Mouse (Mus musculus) stomach, embryonic 14.5 days (tissue): Measurements from ENCODE around the gene Creld1. TPM values are rescaled to one million over a fixed set of nuclear protein-coding genes. Genes with fewer than 3 reads are reported as not detected.

Source experiments
- ATAC-seq: fragments of 200-750 bp; cut with Nextera tagmentation; 2 replicates; pipeline ENCODE4 v1.8.0; 2017; ENCODE audit warnings: low read depth, moderate TSS enrichment; ENCODE audit not compliant: insufficient number of reproducible peaks, insufficient read depth, low FRiP score
- H3K27ac ChIP-seq: fragments of 300-500 bp; sonication (generic); 2 replicates; pipeline ENCODE4 v1.5.1; 2014; ENCODE audit warnings: mild to moderate bottlenecking, low read length, moderate library complexity, mixed read lengths
- H3K27me3 ChIP-seq: fragments of 300-500 bp; sonication (generic); 2 replicates; pipeline ENCODE4 v1.6.1; 2014; ENCODE audit warnings: low read length, control low read depth, mixed read lengths; ENCODE audit not compliant: control insufficient read depth, insufficient read depth
- H3K36me3 ChIP-seq: fragments of 300-500 bp; sonication (generic); 2 replicates; pipeline ENCODE4 v1.6.1; 2014; ENCODE audit warnings: mild to moderate bottlenecking, control low read depth, low read length, moderate library complexity, mixed read lengths; ENCODE audit not compliant: control insufficient read depth, insufficient read depth
- H3K4me1 ChIP-seq: fragments of 300-500 bp; sonication (generic); 2 replicates; pipeline ENCODE4 v1.6.1; 2014; ENCODE audit warnings: low read length, control low read depth, mixed read lengths; ENCODE audit not compliant: control insufficient read depth, insufficient read depth
- H3K4me2 ChIP-seq: fragments of 300-500 bp; sonication (generic); replicated peaks from 2 replicates; pipeline ENCODE4 v1.6.1; 2014; ENCODE audit warnings: low read depth, low read length, control low read depth
- H3K4me3 ChIP-seq: fragments of 300-500 bp; sonication (generic); 2 replicates; pipeline ENCODE4 v1.5.1; 2014; ENCODE audit warnings: low read depth, low read length, control low read depth
- H3K9ac ChIP-seq: fragments of 300-500 bp; sonication (generic); replicated peaks from 2 replicates; pipeline ENCODE4 v1.6.1; 2014; ENCODE audit warnings: low read depth, mild to moderate bottlenecking, control low read depth, low read length, moderate library complexity, mixed read lengths
- H3K9me3 ChIP-seq: fragments of 300-500 bp; sonication (generic); 2 replicates; pipeline ENCODE4 v1.6.1; 2016; ENCODE audit warnings: low read depth, low read length, control low read depth; ENCODE audit not compliant: control insufficient read depth
- WGBS: fragments of 180-500 bp; shearing (Covaris S2); extraction: QIAGEN DNeasy Blood & Tissue Kit; methylation state at CpG from one replicate; pipeline ENCODE4 v1.1.7; 2014; 5-methylcytosine and 5-hydroxymethylcytosine counted together
- polyA plus RNA-seq: library from polyadenylated mRNA; unstranded; fragments of >200 nt; fragmentation: Nextera tagmentation; extraction: Ambion mirVana; gene quantifications from 2 replicates; pipeline ENCODE4 v1.2.1, GENCODE M21; 2014

Gene Creld1
- polyA plus RNA-seq = 16.0 and 20.5 TPM in 2 replicates

GRCm38 (mm10) chr6:113483100-113483615 lies at the start of gene Creld1:
Creld1 (plus strand) TSS chr6:113483297.
- Histone ChIP-seq H3K27me3 (peaks cover 11% of the 10 kb centered on the region; the same call in 1 of the 2 replicates), H3K9me3 (no peaks in the 10 kb centered on the region), H3K36me3 (no peaks in the 10 kb centered on the region), H3K4me3 (peak within 1 kb of the TSS; percentile 39), H3K27ac (peak within 1 kb of the TSS; percentile 76), H3K9ac (peak within 1 kb of the TSS; percentile 42), H3K4me2 (peak within 1 kb of the TSS; percentile 67), H3K4me1 (0 out of 2 replicates have a peak, but pooled peaks cover 3% of the 10 kb centered on the region)
- under 1% methylated on average over 26 of the region's 26 CpGs for WGBS
- ATAC-seq = peak; percentile 92

GRCm38 (mm10) chr6:113433661-113434060 lies 49.4 kb upstream of the Creld1 start:
- ATAC-seq = no peak
- no peaks in the 10 kb centered on the region for H3K36me3 ChIP-seq
- no peak overlapping the region for H3K4me3 ChIP-seq
- no peaks in the 10 kb centered on the region for H3K27me3 ChIP-seq
- no peaks in the 10 kb centered on the region for H3K4me1 ChIP-seq
- H3K27ac ChIP-seq = no peak overlapping the region
- WGBS = 88% methylated on average over 3 of the region's 3 CpGs
- no peak overlapping the region for H3K9ac ChIP-seq
- no peaks in the 10 kb centered on the region for H3K9me3 ChIP-seq
- H3K4me2 ChIP-seq = no peak overlapping the region

GRCm38 (mm10) chr6:113434691-113435090 lies 48.4 kb upstream of the Creld1 start:
- H3K4me1 ChIP-seq = no peaks in the 10 kb centered on the region
- no peaks in the 10 kb centered on the region for H3K27me3 ChIP-seq
- 69% methylated on average over 7 of the region's 7 CpGs for WGBS
- no peak overlapping the region for H3K4me3 ChIP-seq
- no peak for ATAC-seq
- H3K4me2 ChIP-seq = no peak overlapping the region
- H3K36me3 ChIP-seq = no peaks in the 10 kb centered on the region
- H3K27ac ChIP-seq = no peak overlapping the region
- no peaks in the 10 kb centered on the region for H3K9me3 ChIP-seq
- H3K9ac ChIP-seq = no peak overlapping the region

GRCm38 (mm10) chr6:113435664-113436205 lies 47.4 kb upstream of the Creld1 start, which contains the start of gene Cidec:
Cidec (minus strand) TSS chr6:113435760.
- Histone ChIP-seq H3K36me3 (no peaks in the 10 kb centered on the region), H3K27ac (no peak within 1 kb of the TSS), H3K9ac (no peak within 1 kb of the TSS), H3K27me3 (no peaks in the 10 kb centered on the region), H3K4me3 (no peak within 1 kb of the TSS), H3K4me1 (no peaks in the 10 kb centered on the region), H3K4me2 (no peak within 1 kb of the TSS), H3K9me3 (no peaks in the 10 kb centered on the region)
- no peak for ATAC-seq
- WGBS = 78% methylated on average over 9 of the region's 9 CpGs

GRCm38 (mm10) chr6:113437135-113437534 lies 46.0 kb upstream of the Creld1 start:
- 66% methylated on average over 12 of the region's 12 CpGs for WGBS
- Histone ChIP-seq H3K27ac (no peak overlapping the region), H3K36me3 (no peaks in the 10 kb centered on the region), H3K9me3 (no peaks in the 10 kb centered on the region), H3K4me3 (no peak overlapping the region), H3K27me3 (no peaks in the 10 kb centered on the region), H3K9ac (no peak overlapping the region), H3K4me2 (no peak overlapping the region), H3K4me1 (no peaks in the 10 kb centered on the region)
- no peak for ATAC-seq

GRCm38 (mm10) chr6:113438721-113439430 lies 44.2 kb upstream of the Creld1 start:
- Histone ChIP-seq H3K9ac (no peak overlapping the region), H3K27me3 (no peaks in the 10 kb centered on the region), H3K4me3 (no peak overlapping the region), H3K4me1 (peaks cover 5% of the 10 kb centered on the region), H3K9me3 (no peaks in the 10 kb centered on the region), H3K4me2 (no peak overlapping the region), H3K27ac (no peak overlapping the region), H3K36me3 (no peaks in the 10 kb centered on the region)
- WGBS = 42% methylated on average over 12 of the region's 12 CpGs
- ATAC-seq = no peak

- Histone ChIP-seq H3K4me1 (peaks cover 5% of the 10 kb centered on the region), H3K4me2 (no peak overlapping the region), H3K4me3 (no peak overlapping the region), H3K9me3 (no peaks in the 10 kb centered on the region), H3K27me3 (no peaks in the 10 kb centered on the region), H3K9ac (no peak overlapping the region), H3K27ac (no peak overlapping the region), H3K36me3 (no peaks in the 10 kb centered on the region)
- no peak for ATAC-seq
- WGBS = 79% methylated on average over 3 of the region's 3 CpGs
Measured at GRCm38 (mm10) chr6:113440686-113441085, 42.4 kb upstream of the Creld1 start.

GRCm38 (mm10) chr6:113441147-113441680 lies 41.9 kb upstream of the Creld1 start:
- no peak overlapping the region for H3K4me2 ChIP-seq
- no peak overlapping the region for H3K27ac ChIP-seq
- no peak for ATAC-seq
- H3K9me3 ChIP-seq = no peaks in the 10 kb centered on the region
- H3K9ac ChIP-seq = no peak overlapping the region
- no peak overlapping the region for H3K4me3 ChIP-seq
- H3K27me3 ChIP-seq = no peaks in the 10 kb centered on the region
- 53% methylated on average over 7 of the region's 7 CpGs for WGBS
- H3K36me3 ChIP-seq = no peaks in the 10 kb centered on the region
- peaks cover 5% of the 10 kb centered on the region for H3K4me1 ChIP-seq
